Mouse (Mus musculus): ENCODE measurements at regions not wholly inside any gene's neighbourhood (a gene's known extent, or its start where the extent isn't known, plus 50 kb on each side); places are given as distances from the start of the nearest gene placed in this dataset.

- peak; percentile 30 to 35 for DNase-seq (ENCODE audit: low spot score in 2 of 2)
Measured at GRCm38 (mm10) chr14:104027077-104027899, 183.1 kb upstream of the Ednrb start.

- no peak for DNase-seq (ENCODE audit: low spot score in 2 of 2)
Measured at GRCm38 (mm10) chr14:104008538-104008937, 164.3 kb upstream of the Ednrb start.

GRCm38 (mm10) chr14:104006426-104006825 is 162.2 kb upstream of the Ednrb start:
- no peak for DNase-seq (ENCODE audit: low spot score in 2 of 2)

GRCm38 (mm10) chr14:104005132-104005531 is 160.9 kb upstream of the Ednrb start:
- DNase-seq (ENCODE audit: low spot score in 2 of 2), result no peak

GRCm38 (mm10) chr14:104002421-104002820 is 158.2 kb upstream of the Ednrb start:
- DNase-seq (ENCODE audit: low spot score in 2 of 2), result no peak

GRCm38 (mm10) chr14:103990418-103990817 is 146.2 kb upstream of the Ednrb start:
- no peak for DNase-seq (ENCODE audit: low spot score in 2 of 2)

GRCm38 (mm10) chr14:103989949-103990348 is 145.7 kb upstream of the Ednrb start:
- DNase-seq (ENCODE audit: low spot score in 2 of 2), result no peak

- DNase-seq (ENCODE audit: low spot score in 2 of 2), result no peak
Measured at GRCm38 (mm10) chr14:103987266-103987665, 143.1 kb upstream of the Ednrb start.

- DNase-seq (ENCODE audit: low spot score in 2 of 2), result no peak
Measured at GRCm38 (mm10) chr14:103984349-103984748, 140.1 kb upstream of the Ednrb start.

GRCm38 (mm10) chr14:103978808-103979207 is 134.6 kb upstream of the Ednrb start:
- DNase-seq (ENCODE audit: low spot score in 2 of 2), result no peak

GRCm38 (mm10) chr14:103977769-103978168 is 133.6 kb upstream of the Ednrb start:
- no peak for DNase-seq (ENCODE audit: low spot score in 2 of 2)

GRCm38 (mm10) chr14:103973955-103974354 is 129.8 kb upstream of the Ednrb start:
- DNase-seq (ENCODE audit: low spot score in 2 of 2), result no peak

GRCm38 (mm10) chr14:103973111-103973510 is 128.9 kb upstream of the Ednrb start:
- no peak for DNase-seq (ENCODE audit: low spot score in 2 of 2)

- no peak for DNase-seq (ENCODE audit: low spot score in 2 of 2)
Measured at GRCm38 (mm10) chr14:103969305-103969704, 125.1 kb upstream of the Ednrb start.

GRCm38 (mm10) chr14:103966293-103966692 is 122.1 kb upstream of the Ednrb start:
- no peak for DNase-seq (ENCODE audit: low spot score in 2 of 2)

- DNase-seq (ENCODE audit: low spot score in 2 of 2), result no peak
Measured at GRCm38 (mm10) chr14:103962303-103962881, 118.2 kb upstream of the Ednrb start.

- DNase-seq (ENCODE audit: low spot score in 2 of 2), result no peak
Measured at GRCm38 (mm10) chr14:103951899-103952298, 107.7 kb upstream of the Ednrb start.

GRCm38 (mm10) chr14:103949950-103950349 is 105.7 kb upstream of the Ednrb start:
- DNase-seq (ENCODE audit: low spot score in 2 of 2), result no peak

- no peak for DNase-seq (ENCODE audit: low spot score in 2 of 2)
Measured at GRCm38 (mm10) chr14:103948026-103948777, 104.0 kb upstream of the Ednrb start.

- DNase-seq (ENCODE audit: low spot score in 2 of 2), result no peak
Measured at GRCm38 (mm10) chr14:103945753-103946152, 101.6 kb upstream of the Ednrb start.

- DNase-seq (ENCODE audit: low spot score in 2 of 2), result no peak
Measured at GRCm38 (mm10) chr14:103939867-103940266, 95.7 kb upstream of the Ednrb start.

GRCm38 (mm10) chr14:103938937-103939336 is 94.7 kb upstream of the Ednrb start:
- DNase-seq (ENCODE audit: low spot score in 2 of 2), result no peak
